Mouse (Mus musculus): ENCODE results near the gene Ung. TPM values are rescaled to one million over a fixed set of nuclear protein-coding genes. Genes with fewer than 3 reads are reported as not detected.

Ung gene
- polyA plus RNA-seq (2021; fragmentation: Nextera tagmentation), result 0.80 and 1.3 TPM in 2 replicates
- long read RNA-seq, experiment 1, partial matches to known transcripts, result 2 of 6 reads
- long read RNA-seq, experiment 1, other reads (novel, unspliced or antisense), result 0 of 6 reads
- long read RNA-seq, experiment 2, transcript Ung-202 (6 exons, 2,136 nt), result major isoform, 21 of 22 reads
- long read RNA-seq, experiment 2, partial matches to known transcripts, result 0 of 22 reads
- long read RNA-seq, experiment 2, other reads (novel, unspliced or antisense), result 0 of 22 reads

DNA sequence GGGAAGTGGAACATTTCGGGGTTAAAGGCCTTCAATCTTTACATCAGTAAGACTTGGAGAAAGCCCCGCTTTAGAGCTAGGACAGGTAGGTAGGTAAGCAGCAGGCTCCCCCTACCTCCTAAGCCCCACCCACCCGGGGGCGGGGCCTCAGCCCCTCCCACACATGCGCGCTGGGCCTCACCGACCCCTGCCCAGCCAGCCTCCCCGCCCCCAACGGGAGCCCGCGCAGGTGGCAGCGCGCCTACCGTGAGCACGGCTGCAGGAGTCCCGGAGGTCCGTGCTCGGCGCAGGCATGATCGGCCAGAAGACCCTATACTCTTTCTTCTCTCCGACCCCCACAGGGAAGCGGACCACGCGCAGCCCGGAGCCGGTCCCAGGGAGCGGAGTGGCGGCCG is at the start of gene Ung:
Gene Ung, plus strand, starts transcription at position 176 of the 395 bp plus-strand sequence.

DNA sequence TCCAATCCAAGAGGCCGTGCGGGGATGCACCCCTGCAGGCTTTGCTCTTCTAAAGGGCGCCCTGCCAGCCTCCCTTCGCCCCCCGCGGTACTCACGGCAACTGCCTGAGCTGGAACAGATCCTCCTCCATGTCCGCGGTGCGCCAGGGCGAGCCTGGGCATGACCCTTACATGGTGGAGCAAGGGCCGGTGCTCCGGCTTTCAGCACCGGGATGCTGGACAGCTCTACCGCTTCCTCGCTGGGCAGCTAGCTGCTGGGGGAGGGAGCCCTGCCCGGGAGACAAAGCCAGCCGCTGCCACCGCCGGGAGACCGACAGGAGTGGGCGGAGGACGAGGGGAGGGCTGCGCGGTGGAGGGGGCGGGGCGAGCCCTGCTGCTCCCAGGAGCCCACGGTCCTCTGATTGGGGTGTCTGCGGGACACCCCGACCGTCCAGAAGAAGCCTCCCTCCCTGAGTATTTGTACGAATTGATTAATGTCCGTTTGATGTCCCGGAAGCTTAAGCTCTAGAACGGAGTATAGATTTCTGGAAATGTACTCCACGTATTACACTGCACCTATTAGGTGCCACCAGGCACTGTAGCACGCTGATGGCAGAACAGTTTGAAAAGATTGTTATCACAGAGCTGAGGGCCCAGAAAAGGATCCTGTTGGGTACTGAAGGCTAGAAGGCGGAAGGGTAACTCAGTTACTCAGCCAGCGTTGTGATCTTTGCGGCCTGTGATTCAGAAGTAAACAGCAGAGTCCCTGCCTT is 39.0 kb upstream of the Ung start, which contains the start of gene Svop:
Gene Svop, minus strand, starts transcription at position 514 of the 751 bp plus-strand sequence.

DNA sequence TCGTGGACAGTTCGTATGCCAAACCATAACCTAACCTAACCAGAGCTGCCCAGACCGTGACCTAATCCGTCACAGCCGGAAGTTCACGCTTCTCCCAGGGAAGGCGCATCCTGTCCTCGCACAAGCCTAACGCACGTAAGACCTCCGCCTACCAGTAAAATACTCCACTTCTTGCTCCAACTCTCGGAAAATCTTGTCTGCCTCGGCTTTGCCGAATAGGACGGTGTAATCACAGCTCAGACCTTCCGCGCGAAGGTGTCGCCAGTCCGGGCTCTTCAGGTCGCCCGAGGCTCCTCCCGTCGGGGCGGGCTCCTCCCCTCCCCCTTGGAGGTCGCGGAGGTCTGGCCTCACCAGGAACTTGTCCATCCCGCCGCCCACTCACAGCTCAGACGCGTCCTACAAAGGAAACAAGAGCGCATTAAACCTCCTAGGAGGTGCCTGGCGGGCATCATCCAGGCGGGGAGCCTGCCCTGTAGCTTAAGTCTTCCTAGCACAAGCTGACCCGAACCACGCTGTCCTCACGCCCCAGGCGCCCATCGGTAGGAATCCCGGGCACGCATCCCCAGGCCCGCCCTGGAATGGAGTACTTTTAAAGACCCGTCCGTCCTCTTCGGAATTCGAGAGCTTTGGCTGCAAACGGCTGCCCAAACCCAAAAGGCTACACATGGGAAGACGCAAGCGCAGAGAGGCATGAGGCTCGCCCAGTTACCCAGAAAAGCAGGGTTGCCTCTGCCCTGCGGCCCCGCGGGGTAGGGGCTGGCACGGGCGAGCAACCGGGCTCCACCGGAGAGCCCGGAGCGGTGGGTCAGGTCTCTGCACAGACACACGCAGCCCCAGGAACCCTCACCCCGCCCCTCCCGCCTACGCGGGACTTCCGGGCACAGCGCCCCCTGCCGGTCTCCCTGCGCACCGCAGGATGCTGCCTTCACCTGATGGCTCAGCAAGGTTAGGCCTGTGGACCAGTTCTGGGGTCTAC is 2.5 kb upstream of the Ung start, which contains the start of gene Alkbh2:
Gene Alkbh2, minus strand, starts transcription at position 845 of the 976 bp plus-strand sequence.

DNA sequence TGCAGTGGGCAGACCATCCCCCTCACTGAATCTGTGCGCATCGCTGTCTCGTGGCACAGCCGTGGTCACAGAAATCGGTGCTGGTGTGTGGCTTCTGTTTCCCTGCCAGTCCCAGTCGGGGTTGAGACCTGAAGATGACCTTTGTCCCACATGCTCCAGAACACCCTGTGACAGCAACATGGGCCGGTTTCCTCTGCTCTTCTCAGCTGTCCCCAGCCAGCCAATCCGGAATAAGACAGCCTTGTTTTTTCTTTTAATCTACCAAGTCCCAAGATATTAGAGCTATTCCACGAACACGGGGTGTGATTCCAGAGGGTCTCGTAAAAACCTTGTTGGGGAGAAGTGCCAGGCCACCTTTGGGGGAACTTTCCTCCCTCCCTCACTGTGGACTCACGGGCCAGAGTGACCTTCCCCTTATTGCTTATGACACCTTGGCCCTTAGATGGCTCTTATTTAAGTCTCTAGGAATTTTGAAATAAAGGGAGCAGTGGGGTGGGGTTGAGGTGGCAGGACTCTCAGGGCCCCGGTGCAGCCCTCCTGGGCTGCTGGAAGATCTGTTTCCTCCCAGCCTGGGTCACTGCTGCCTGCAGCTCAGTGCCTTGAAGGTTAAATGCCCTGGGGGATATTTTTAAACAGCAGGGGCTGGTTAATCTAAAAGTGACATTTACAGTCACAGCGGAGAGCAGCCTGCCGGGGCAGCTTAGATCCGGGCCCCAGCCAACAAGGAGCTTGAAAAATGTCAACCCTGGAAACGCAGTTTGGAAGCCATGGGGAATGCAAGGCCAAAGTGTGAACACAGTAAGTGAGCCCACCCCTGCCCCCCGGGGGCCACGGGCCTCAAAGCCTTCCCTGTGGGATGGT is 16.1 kb downstream of the Ung start, which contains the start of gene Acacb:
Gene Acacb, plus strand, starts transcription at position 508 of the 861 bp plus-strand sequence.

Other genes with a start within 250 kb of the Ung start
- 28.4 and 30.4 TPM in 2 replicates for gene Coro1c, start 221.6 kb upstream of the Ung start, polyA plus RNA-seq (2021; fragmentation: Nextera tagmentation)
- 6.3 and 10.8 TPM in 2 replicates for gene Ssh1, start 136.5 kb upstream of the Ung start, polyA plus RNA-seq (2021; fragmentation: Nextera tagmentation)
- gene Dao, start 126.7 kb upstream of the Ung start, polyA plus RNA-seq (2021; fragmentation: Nextera tagmentation), result not detected in 2 replicates
- 6.3 and 6.4 TPM in 2 replicates for gene Usp30, start 64.9 kb upstream of the Ung start, polyA plus RNA-seq (2021; fragmentation: Nextera tagmentation)
- gene Svop, start 38.8 kb upstream of the Ung start, polyA plus RNA-seq (2021; fragmentation: Nextera tagmentation), result 104 and 110 TPM in 2 replicates
- gene Alkbh2, start 2.2 kb upstream of the Ung start, polyA plus RNA-seq (2021; fragmentation: Nextera tagmentation), result 7.6 and 10.7 TPM in 2 replicates
- gene Acacb, start 16.1 kb downstream of the Ung start, polyA plus RNA-seq (2021; fragmentation: Nextera tagmentation), result 3.9 and 4.0 TPM in 2 replicates
- gene Foxn4, start 143.4 kb downstream of the Ung start, polyA plus RNA-seq (2021; fragmentation: Nextera tagmentation), result not detected in 2 replicates
- 1.4 and 1.8 TPM in 2 replicates for gene Myo1h, start 158.8 kb downstream of the Ung start, polyA plus RNA-seq (2021; fragmentation: Nextera tagmentation)

Data from layer of hippocampus, adult 6 months (tissue).